Mouse (Mus musculus): ENCODE measurements around the gene Rad54l. TPM values are rescaled to one million over a fixed set of nuclear protein-coding genes. Genes with fewer than 3 reads are reported as not detected.

Rad54l gene
- polyA plus RNA-seq, 1 experiment from 2014 or later = 18.8 TPM

Other genes starting within 250 kb of the Rad54l start
- 0.18 TPM in 1 of 2 replicates, not detected in the other for gene Kncn, start 239.3 kb downstream of the Rad54l start, polyA plus RNA-seq (2015; fragmentation: Nextera tagmentation; extraction: Ambion mirVana)
- 0.15 and 0.47 TPM in 2 replicates for gene 6430628N08Rik, start 233.0 kb downstream of the Rad54l start, polyA plus RNA-seq (2015; fragmentation: Nextera tagmentation; extraction: Ambion mirVana)
- 0.10 TPM in 1 of 2 replicates, not detected in the other for gene Dmbx1, start 183.8 kb downstream of the Rad54l start, polyA plus RNA-seq (2015; fragmentation: Nextera tagmentation; extraction: Ambion mirVana)
- 12.7 and 17.1 TPM in 2 replicates for gene Faah, start 105.8 kb downstream of the Rad54l start, polyA plus RNA-seq (2015; fragmentation: Nextera tagmentation; extraction: Ambion mirVana)
- 13.2 and 13.4 TPM in 2 replicates for gene Nsun4, start 69.8 kb downstream of the Rad54l start, polyA plus RNA-seq (2015; fragmentation: Nextera tagmentation; extraction: Ambion mirVana)
- 409 and 411 TPM in 2 replicates for gene Uqcrh, start 48.6 kb downstream of the Rad54l start, polyA plus RNA-seq (2015; fragmentation: Nextera tagmentation; extraction: Ambion mirVana)
- 67.0 and 71.0 TPM in 2 replicates for gene Lrrc41, start 48.4 kb downstream of the Rad54l start, polyA plus RNA-seq (2015; fragmentation: Nextera tagmentation; extraction: Ambion mirVana)
- gene Pomgnt1, start 150 bp upstream of the Rad54l start, polyA plus RNA-seq (2015; fragmentation: Nextera tagmentation; extraction: Ambion mirVana) = 61.5 and 67.3 TPM in 2 replicates
- 2.6 and 2.7 TPM in 2 replicates for gene Lurap1, start 27.6 kb upstream of the Rad54l start, polyA plus RNA-seq (2015; fragmentation: Nextera tagmentation; extraction: Ambion mirVana)
- gene Tspan1, start 43.9 kb upstream of the Rad54l start, polyA plus RNA-seq (2015; fragmentation: Nextera tagmentation; extraction: Ambion mirVana) = 0.10 and 0.19 TPM in 2 replicates
- not detected in 2 replicates for gene 1700042G07Rik, start 49.7 kb upstream of the Rad54l start, polyA plus RNA-seq (2015; fragmentation: Nextera tagmentation; extraction: Ambion mirVana)
- not detected in 2 replicates for gene Gm49337, start 49.7 kb upstream of the Rad54l start, polyA plus RNA-seq (2015; fragmentation: Nextera tagmentation; extraction: Ambion mirVana)
- 83.3 and 86.9 TPM in 2 replicates for gene Pik3r3, start 97.9 kb upstream of the Rad54l start, polyA plus RNA-seq (2015; fragmentation: Nextera tagmentation; extraction: Ambion mirVana)